Comparison of ENCODE assay signal across 27 mouse cellular contexts in the genomic region with DNA sequence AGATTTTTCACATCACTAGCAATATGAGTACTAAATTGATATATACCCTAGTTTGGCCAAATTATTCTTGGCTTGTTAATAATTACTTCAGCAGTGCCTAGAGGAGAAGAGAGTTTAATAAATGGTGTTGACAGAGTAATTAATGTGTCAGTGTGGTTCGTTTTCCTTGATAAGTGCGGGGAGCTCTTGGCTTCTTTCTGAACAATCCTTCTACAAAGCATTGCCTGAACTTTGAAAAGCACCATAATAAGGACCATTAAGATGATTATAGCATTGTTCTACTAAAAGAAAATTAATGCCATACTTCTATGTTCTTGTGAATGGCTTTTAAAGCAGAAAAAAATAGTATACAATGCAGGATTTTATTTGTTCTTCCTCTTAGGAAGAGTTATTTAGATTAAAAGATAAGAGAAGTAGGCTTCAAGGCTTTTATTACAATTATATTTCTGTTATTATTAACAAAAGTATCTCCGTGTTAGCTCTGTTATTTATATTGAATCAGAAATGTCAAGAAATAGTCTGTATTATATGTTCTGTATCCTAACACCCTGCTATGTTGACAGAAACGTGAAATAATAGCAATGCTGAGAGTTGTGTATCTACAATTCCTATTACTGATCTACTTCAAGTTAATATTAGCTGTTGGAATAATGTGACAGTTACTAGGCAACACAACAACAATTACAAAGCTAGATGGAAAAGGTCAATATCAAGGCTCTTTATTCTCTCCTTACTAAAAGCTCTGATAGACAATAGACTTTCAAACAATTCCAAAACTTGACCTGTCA.
"Had no signal": no experiment of that assay in that cellular context is flagged by ENCODE, and none has a peak within 500 bp of the region (broad histone marks: within the 10 kb centered on the region; RNA-seq: fewer than 3 reads in every experiment).

No protein-coding gene starts in this region.

- ATAC-seq: hindbrain, embryonic 16.5 days; inflammation-experienced regulatory T-cells, adult 6 months; intestine, embryonic 15.5 days; intestine, postnatal 0 days; liver, embryonic 12.5 days had no signal

- H3K27ac ChIP-seq: gastrocnemius, adult 2 months; heart, embryonic 10.5 days; hindbrain, embryonic 10.5 days; hindbrain, embryonic 12.5 days; hindbrain, embryonic 14.5 days; intestine, embryonic 15.5 days; layer of hippocampus, adult 2 months; limb, embryonic 13.5 days; limb, embryonic 15.5 days; liver, embryonic 12.5 days; liver, embryonic 14.5 days had no signal

- H3K9ac ChIP-seq: heart, embryonic 12.5 days; hindbrain, embryonic 12.5 days; hindbrain, embryonic 14.5 days; intestine, embryonic 15.5 days; limb, embryonic 13.5 days; limb, embryonic 15.5 days; liver, embryonic 12.5 days; liver, embryonic 14.5 days had no signal

- DNase-seq: gastrocnemius, adult 2 months; gastrocnemius, postnatal 10 days; gastrocnemius, postnatal 25 days; heart, postnatal 10 days; heart, postnatal 4 days; kidney, adult 18-20 months; kidney, adult 8-10 months; kidney, postnatal 10 days; kidney, postnatal 25 days; kidney, postnatal 4 days; layer of hippocampus, adult 9-11 months; layer of hippocampus, postnatal 36 days; lung, adult 18-20 months had no signal

- H3K4me2 ChIP-seq: heart, embryonic 12.5 days; hindbrain, embryonic 12.5 days; hindbrain, embryonic 14.5 days; intestine, embryonic 15.5 days; limb, embryonic 13.5 days; limb, embryonic 15.5 days; liver, embryonic 12.5 days had no signal

- H3K9me3 ChIP-seq: heart, embryonic 10.5 days; hindbrain, embryonic 10.5 days; hindbrain, embryonic 12.5 days; intestine, embryonic 15.5 days; limb, embryonic 13.5 days; limb, embryonic 15.5 days; liver, embryonic 12.5 days had no signal

- H3K4me1 ChIP-seq: heart, embryonic 10.5 days; heart, embryonic 12.5 days; hindbrain, embryonic 10.5 days; hindbrain, embryonic 12.5 days; intestine, embryonic 15.5 days; limb, embryonic 13.5 days; limb, embryonic 15.5 days; liver, embryonic 12.5 days had no signal

- H3K4me3 ChIP-seq: gastrocnemius, adult 2 months; heart, embryonic 10.5 days; heart, embryonic 12.5 days; hindbrain, embryonic 10.5 days; hindbrain, embryonic 12.5 days; intestine, embryonic 15.5 days; layer of hippocampus, adult 2 months; limb, embryonic 13.5 days; limb, embryonic 15.5 days; liver, embryonic 12.5 days had no signal

- H3K36me3 ChIP-seq: heart, embryonic 10.5 days; heart, embryonic 12.5 days; hindbrain, embryonic 10.5 days; hindbrain, embryonic 12.5 days; intestine, embryonic 15.5 days; limb, embryonic 13.5 days; limb, embryonic 15.5 days; liver, embryonic 12.5 days had no signal

- H3K27me3 ChIP-seq: heart, embryonic 12.5 days; hindbrain, embryonic 12.5 days; intestine, embryonic 15.5 days; limb, embryonic 13.5 days; limb, embryonic 15.5 days; liver, embryonic 12.5 days had no signal
